Mouse (Mus musculus): ENCODE data around the gene Mxi1.

Mxi1 gene

GRCm38 (mm10) chr19:53310348-53310747 is at the start of gene Mxi1:
TSS of gene Mxi1 (plus strand) at chr19:53310518.
- peak; percentile 60 for DNase-seq

- no peak for DNase-seq
These were observed 49.5 kb upstream of the Mxi1 start for GRCm38 (mm10) chr19:53260828-53261227.

DNA sequence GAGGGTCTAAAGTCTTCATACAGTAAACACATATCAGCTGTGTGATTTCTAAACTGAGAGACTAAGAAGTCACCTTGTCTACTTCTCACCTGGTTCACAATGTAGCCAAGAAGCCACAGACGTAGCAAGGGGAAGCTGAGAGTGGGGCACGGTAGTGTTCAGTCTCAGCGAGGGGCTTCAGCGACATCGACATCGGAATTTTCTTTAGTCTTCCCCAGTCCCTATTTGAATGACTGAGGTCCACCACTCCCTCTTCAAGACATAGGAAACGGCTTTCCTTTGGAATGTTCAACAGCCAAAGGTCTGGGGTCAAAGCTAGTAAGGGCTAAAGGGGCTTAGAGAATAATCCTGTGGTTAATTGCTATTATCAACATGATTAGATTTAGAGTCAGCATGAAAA is 48.3 kb upstream of the Mxi1 start:
- no peak for DNase-seq

DNA sequence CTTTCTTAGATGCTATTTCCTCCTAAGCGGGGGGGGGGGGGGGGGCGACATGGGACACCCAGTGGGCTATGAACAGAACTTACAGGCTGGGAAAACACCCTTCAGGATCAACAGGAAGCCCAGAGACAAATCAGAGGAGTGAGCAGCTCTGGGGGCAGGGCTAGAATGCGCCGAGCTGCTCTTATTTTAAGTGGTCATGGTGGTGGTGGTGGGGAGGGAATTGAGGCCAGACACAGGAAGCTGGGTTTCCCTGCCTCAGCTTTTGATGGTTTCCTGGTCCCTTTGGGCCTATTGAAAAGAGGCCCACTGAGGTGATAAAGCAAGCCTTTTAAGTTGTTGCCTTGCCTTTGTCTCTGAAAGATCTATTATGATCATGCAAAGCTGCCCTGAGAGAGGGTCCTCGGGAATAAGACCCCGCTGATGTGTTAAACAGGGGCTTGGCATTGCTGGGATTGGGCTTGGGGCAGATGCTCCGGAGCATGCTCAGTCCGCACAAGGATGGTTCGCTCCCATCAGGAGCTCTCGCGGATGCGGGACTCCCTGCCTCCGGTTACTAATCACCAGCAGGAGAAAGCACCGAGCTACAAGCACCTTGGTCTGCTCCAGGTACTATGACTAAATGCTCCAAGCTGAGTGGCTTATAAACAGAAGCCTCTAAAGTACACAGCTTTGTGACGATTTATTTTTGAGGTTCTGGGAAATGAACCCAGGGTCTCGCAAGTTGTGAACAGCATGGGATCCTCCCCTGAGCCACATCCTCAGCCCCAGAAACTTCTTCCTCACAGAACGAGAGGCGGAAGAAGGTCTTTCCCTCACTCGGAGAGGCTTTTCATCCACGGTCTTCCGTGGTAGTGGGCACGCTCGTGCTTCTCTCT is 46.2 kb upstream of the Mxi1 start:
- DNase-seq: no peak

DNA sequence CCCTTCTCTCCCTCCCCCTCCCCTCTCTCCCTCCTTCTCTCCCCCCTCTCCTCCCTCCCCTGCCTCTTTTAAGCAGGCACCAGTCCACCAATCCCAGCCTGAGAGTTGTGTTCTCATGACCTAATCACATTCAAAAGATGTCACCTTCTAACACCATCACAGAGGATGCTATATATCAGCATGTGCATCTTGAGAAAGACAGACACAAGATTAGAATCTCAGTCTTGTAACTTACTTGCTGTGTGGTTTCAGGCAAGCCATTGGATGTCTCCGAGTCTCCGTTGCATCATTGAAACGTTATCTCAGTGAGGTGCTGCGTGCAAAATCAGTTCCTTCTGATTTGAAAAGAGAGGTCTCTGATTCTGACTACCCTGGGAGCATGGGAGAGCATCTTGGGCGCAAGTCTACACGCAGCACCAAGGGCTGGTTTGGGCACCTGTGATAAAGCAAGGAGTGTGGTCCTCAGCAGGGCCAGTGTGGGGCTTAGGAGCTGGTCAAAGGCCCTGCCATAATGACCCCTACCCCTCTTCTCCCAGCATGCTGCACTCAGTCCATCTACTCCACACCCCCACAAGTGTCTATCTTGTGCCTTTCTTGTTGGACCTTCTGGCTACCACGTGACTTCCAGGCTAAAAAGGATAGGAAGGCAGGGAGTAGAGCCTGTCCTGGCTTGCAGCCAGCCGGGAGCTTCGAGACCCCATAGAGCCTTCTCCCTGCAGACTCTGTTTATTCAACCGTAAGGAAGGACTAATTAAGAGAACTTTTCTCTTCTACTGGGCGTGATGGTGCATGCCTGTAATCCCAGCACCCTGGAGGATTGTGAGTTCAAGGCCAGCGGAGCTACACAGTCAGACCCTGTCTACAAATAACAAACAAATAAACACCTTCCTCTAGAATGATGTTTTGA is 45.2 kb upstream of the Mxi1 start:
- no peak for DNase-seq

DNA sequence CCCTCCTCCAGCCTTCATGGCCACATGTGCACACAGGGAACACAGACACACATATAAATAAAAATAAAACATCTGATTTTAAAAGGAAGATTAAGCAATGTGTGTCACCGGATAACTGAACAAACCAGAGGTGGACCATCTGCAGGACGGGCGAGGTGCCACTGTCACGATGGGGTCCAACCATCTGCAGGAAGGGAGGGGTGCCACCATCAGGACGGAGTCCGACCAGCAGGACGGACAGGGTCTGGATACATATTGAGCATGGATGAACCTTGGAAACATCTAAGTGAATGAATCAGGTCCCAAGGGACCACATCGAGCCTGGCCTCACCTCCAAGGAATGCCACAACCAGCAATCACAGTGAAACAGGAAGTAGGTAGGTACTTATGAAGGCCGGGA is 43.0 kb upstream of the Mxi1 start:
- no peak for DNase-seq

DNA sequence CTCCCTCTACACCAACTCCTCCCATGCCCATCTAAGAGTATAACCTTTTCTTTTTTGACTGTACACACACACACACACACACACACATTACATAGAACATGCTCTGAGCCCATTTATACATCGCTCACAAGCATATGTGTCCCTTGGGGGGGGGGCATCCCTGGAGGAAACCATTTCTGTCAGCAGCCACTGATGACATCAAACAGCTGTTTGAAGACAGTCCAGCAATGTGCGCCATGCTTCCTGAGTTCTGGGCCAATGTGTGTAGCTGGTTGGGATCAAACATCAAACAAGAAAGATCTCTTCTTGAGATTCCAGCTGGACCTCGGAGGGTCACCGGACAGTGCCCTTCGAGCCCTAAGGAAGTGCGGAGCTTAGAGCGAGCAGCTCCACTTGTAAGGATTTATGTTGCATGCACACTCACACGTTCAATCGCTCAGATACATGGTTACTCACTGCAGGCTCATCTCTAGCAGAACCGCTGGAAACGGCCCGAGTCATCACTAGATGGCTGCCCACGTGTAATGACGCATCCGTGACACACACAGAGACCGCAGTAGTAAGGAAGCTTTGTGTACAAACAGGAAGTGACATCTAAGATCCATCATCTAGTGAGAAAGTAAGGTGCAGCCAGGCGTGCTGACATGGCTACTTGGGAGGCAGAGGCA is 37.1 kb upstream of the Mxi1 start:
- no peak for DNase-seq

- no peak for DNase-seq
These were observed 36.4 kb upstream of the Mxi1 start for GRCm38 (mm10) chr19:53273781-53274428.

GRCm38 (mm10) chr19:53275204-53275603 is 35.1 kb upstream of the Mxi1 start:
- DNase-seq: no peak

DNA sequence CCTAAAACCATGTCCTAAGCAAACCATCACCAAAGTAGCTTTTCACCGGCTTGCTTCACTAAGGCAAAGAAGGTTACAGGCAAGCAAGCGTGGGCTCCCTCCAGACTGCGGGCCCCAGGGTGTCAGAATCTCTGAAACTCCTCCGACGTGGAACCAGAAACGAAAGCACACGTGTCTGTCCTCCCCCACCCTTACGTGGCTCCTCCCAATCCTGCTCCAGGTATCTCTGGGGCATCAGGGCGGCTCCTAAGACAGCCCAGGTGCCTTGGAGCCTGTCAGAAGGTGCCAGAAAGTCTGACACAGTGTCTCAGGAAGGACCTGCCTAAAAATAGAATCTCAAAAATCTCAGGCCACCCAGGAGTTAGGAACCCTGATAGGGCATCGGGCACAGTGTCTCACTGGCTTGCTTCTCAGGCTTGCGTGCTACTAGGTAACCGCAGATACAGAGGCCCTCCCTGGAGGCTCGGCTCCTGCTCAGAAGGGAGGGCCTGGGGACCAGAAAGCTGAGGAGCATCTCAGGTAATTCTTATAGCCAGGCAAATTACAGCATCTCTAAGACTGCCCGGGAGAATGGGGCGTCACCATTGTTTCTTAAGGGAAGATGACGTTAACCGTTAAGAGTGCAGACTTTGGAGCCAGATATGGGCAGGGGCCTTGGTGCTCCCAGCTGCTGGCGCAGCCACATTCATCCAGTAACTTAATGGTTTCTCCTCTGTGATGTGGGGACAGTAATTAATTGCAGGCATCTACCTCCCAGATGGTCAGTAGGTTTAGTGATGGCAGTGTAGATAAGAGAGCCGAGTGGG is 33.2 kb upstream of the Mxi1 start:
- no peak for DNase-seq

- no peak for DNase-seq
These were observed 31.6 kb upstream of the Mxi1 start for GRCm38 (mm10) chr19:53278491-53279415.

- DNase-seq: no peak
These were observed 30.1 kb upstream of the Mxi1 start for GRCm38 (mm10) chr19:53280254-53280653.

DNA sequence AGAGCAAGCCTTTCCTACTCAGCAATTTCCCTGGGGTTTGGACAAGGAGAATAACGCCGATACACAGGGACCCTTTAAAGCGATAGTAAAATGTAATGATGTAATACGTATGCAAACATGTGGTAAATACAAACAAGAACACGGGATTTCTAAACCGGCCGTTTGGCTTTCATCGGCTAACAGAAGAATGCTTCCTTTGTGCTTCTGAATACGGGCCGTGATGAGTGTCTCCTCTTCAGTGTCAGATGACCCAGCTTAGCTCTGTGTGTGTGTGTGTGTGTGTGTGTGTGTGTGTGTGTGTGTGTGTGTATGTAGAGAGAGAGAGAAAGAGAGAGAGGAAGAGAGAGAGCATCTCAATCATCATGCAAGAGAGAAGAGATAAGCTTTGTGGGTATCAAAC is 27.7 kb upstream of the Mxi1 start:
- DNase-seq: no peak

DNA sequence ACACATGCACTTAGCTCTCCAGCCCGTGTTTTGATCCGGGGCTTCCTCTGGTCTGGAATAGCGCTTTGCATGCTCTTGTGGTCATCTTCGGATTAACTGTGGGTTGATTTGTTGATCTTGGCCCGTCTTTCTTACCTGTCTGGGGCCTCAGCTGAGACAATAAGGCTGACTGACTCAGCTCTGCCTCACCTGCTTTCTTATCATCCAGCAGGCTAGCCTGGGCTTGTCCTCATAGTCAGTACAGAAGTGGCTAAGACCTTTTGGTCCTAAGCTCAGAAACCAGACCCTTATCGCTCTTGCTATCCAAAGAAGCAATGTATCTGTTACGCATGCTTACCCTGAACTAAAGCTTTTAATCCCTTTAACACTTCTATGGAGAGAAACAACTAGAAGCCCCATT is 26.6 kb upstream of the Mxi1 start:
- DNase-seq: no peak

- DNase-seq: no peak
These were observed 25.8 kb upstream of the Mxi1 start for GRCm38 (mm10) chr19:53284268-53285208.

DNA sequence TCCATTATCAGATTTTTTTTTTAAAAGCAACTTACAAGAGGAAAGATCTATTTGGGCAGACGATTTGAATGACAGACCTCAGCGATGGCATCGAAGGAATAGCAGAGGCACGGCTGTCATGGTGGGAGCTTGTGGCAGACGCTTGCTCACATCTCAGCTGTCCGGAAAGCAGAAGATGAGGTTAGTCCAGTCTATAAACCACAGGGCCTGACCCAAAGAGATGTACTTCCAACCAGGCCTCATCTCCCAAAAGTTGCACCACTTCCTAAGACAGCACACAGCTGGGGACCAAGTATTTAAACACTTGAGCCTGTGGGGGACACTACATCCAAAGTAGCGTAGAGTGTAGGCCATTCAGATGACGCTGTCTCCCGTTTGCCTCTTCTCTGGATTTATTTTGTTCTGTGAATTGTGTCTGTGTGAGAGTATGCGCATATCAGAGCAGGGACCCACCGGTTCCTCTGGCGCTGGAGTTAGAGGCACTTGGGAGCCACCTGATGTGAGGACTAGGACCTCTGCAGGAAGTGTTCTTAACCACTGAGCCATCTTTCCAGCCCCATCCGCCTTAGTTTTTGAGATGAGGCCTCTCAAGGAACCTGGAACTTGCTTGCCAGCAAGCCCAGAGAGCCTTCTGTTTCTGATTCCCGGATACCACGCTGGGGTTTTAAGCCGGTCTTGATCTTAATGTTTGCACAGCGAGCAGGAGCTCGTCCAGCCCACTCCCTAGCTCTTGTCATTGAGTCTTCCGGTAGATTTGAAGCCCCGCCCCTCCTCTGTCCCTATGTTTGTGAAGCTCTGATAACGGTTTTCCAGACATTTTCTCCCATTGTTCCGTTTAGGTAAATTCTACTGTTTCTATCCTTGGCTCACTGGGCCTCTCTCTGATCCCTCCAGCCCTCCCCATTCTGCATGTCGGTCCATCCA is 13.7 kb upstream of the Mxi1 start:
- DNase-seq: no peak

DNA sequence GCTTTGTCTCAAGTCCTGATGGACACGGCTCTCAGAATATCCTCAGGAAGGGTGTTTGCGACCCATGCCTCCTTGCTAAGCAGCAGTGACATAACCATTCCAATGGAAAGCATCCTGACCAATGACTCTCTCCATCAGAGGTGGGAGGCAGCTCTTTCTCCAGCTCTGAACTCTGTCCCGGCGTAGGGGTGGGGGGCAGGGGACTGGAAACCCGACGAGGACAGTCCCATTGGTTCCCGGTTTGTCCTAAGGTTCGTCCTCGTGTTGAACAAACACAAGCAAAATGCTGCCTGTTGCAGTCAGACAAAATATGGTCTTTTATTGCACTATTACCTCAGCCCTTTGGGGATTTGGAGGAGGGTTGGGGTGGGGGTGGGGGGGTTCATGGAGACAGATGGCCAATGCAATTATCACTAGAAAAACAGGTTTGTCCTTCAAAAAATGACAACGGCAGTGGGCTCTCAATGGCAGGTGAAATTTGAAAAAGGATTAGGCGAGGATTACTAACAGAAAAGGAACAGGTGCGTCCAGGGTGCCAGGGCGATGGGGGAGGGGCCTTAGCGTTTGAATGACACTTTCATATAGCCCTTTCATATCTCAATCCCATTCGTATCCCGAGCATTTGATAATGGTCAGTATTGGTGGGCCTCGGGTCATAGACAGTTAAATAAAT is 11.0 kb upstream of the Mxi1 start:
- DNase-seq: no peak

- no peak for DNase-seq
These were observed 10.5 kb upstream of the Mxi1 start for GRCm38 (mm10) chr19:53299829-53300181.

Data from right cerebral cortex, postnatal 4 days (tissue).